Mouse (Mus musculus) thymus, postnatal 25 days (tissue): ENCODE measurements around the gene Gm17267.
"Not testable (repeated sequence)": the region's sequence is repeated elsewhere in the genome, so short reads cannot be mapped to it uniquely, and the experiment has no call there.

Experiments
- DNase-seq: peaks from one replicate; pipeline ENCODE4 v3.0.0; 2022

Gm17267 gene

DNA sequence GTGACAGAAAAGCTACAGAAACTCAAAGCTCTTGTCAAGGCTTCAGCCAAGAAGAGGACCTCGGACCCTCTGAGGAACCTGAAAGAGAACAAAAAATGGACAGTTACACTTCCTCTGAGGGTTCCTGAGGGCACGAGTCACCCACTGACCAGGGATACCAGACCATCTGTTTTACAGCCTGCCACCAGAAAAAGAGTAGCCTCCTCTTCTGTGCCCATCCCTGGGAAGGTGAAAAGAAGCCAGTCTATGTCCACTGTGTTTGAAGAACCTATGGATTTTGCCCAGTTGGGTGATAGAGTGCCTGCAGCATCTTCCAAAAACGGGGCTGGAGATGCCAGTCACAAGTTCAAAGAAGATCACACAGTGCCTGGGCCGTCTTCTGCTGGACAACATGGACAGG is at the start of gene Gm17267:
TSS of gene Gm17267 (plus strand) at position 301 of the 400 bp plus-strand sequence.
- not testable (repeated sequence) for DNase-seq
